Mouse (Mus musculus): ENCODE data around the gene Uhrf1. TPM values are rescaled to one million over a fixed set of nuclear protein-coding genes. Genes with fewer than 3 reads are reported as not detected.

The Uhrf1 gene
- total RNA-seq, 1 experiment: 238 TPM

DNA sequence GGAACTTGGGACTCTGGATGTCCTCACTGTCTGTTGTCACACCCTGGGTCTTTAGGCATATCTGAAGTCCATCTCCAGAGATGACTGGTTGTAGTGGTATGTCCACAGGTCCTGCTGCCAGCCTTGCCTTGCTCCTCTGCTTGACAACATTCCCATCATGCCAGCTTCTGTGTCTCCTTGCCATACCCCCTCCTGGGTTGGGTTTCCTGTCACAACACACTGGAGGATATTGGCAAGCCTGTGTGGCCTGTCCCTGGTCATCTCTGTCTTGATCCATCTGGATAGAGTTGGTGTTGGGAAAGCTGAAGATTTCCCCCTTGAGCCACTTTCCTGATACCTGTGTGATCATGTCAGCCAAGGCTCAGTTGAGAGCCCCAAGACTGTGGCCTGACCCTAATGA is 37.6 kb downstream of the Uhrf1 start:
- H3K9me3 ChIP-seq (ENCODE audit: control insufficient read depth, insufficient read depth, low read depth, low read length): no peaks in the 10 kb centered on the region
- in situ Hi-C loops (cut with MboI; ENCODE audit: low sequenced_read_pairs in 2 of 2, unreplicated experiment in 2 of 2): no loop called here
- no peak overlapping the region for H3K9ac ChIP-seq (ENCODE audit: insufficient read depth, low read depth, low read length, poor library complexity, severe bottlenecking)
- no peak overlapping the region for H3K27ac ChIP-seq (ENCODE audit: insufficient read depth, low read depth, low read length, poor library complexity, severe bottlenecking)
- H3K4me1 ChIP-seq (ENCODE audit: control insufficient read depth in 2 of 2, insufficient read depth in 2 of 2, low read length in 2 of 2, poor library complexity in 1 of 2): no peaks in the 10 kb centered on the region; a peak in 1 of 4 replicates
- no peak for DNase-seq (ENCODE audit: low read depth, low spot score)
- H3K4me3 ChIP-seq (ENCODE audit: insufficient read depth in 1 of 2, low read depth in 1 of 2, low read length in 2 of 2, poor library complexity in 1 of 2, severe bottlenecking in 1 of 2): no peak overlapping the region
- H3K36me3 ChIP-seq (ENCODE audit: control insufficient read depth, insufficient read depth, low read length, poor library complexity, severe bottlenecking): no peaks in the 10 kb centered on the region
- TF ChIP-seq MAFK (IDR thresholded peaks at IDR 0.05; ENCODE audit: insufficient read depth, low read depth, low read length) (no peak), ZNF384 (IDR thresholded peaks at IDR 0.05; ENCODE audit: low read depth, low read length) (no peak), ZC3H11A (IDR thresholded peaks at IDR 0.05; ENCODE audit: borderline replicate concordance, low read depth, low read length) (no peak), CHD2 (IDR thresholded peaks at IDR 0.05; ENCODE audit: low read depth, low read length) (no peak), HCFC1 (IDR thresholded peaks at IDR 0.05; ENCODE audit: borderline replicate concordance, insufficient read depth, low read length) (no peak)

DNA sequence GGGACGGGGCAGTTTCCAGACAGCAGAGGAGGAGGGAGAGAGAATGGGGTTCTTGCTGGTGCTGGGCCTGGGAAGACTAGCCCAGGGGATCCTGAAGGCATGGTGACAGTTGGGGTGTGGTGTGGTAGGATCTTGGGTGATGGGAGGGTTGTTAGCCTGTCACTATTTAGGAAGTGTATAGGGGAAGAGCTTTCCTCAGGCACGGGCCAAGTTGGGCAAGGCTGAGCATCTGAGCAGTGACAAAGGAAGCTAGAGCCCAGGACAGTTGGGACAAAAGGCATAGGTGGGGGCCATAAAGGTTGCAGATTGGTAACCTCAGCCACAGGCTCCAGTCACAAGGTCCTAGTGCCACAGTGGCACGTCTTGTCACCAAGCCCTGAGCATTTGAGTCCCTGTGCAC is 40.3 kb downstream of the Uhrf1 start:
- in situ Hi-C loops (cut with MboI; ENCODE audit: low sequenced_read_pairs in 2 of 2, unreplicated experiment in 2 of 2): no loop called here

DNA sequence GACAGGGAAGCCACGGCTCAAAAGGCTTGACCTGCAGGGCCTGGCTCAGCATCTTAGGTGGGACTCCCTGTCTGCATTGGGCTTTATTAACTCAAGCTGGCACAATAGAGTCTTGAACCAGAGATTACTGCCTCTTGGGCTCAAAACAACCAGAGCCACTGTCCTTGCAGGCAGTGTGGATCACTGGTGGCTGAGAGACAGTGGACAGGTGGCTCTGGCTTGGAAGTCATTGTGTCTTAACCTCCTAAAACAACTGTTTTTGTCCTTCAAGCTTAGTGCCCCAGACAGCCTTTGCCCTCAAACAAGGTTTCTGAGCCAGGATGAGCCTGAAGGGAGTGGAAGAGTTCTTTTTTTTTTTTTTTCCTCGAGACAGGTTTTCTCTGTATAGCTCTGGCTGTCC is 42.2 kb downstream of the Uhrf1 start:
- Histone ChIP-seq H3K36me3 (ENCODE audit: control insufficient read depth, insufficient read depth, low read length, poor library complexity, severe bottlenecking) (no peaks in the 10 kb centered on the region; the same call in 1 of the 2 replicates), H3K4me1 (ENCODE audit: control insufficient read depth in 2 of 2, insufficient read depth in 2 of 2, low read length in 2 of 2, poor library complexity in 1 of 2) (peaks cover 0 to 9% of the 10 kb centered on the region in 2 experiments; a peak in 1 of 4 replicates), H3K27ac (ENCODE audit: insufficient read depth, low read depth, low read length, poor library complexity, severe bottlenecking) (no peak overlapping the region), H3K4me3 (ENCODE audit: insufficient read depth in 1 of 2, low read depth in 1 of 2, low read length in 2 of 2, poor library complexity in 1 of 2, severe bottlenecking in 1 of 2) (no peak overlapping the region), H3K9ac (ENCODE audit: insufficient read depth, low read depth, low read length, poor library complexity, severe bottlenecking) (no peak overlapping the region), H3K9me3 (ENCODE audit: control insufficient read depth, insufficient read depth, low read depth, low read length) (no peaks in the 10 kb centered on the region)
- in situ Hi-C loops (cut with MboI; ENCODE audit: low sequenced_read_pairs in 2 of 2, unreplicated experiment in 2 of 2): no loop called here
- DNase-seq (ENCODE audit: low read depth, low spot score): no peak
- TF ChIP-seq ZNF384 (IDR thresholded peaks at IDR 0.05; ENCODE audit: low read depth, low read length) (no peak), ZC3H11A (IDR thresholded peaks at IDR 0.05; ENCODE audit: borderline replicate concordance, low read depth, low read length) (no peak), MAFK (IDR thresholded peaks at IDR 0.05; ENCODE audit: insufficient read depth, low read depth, low read length) (no peak), HCFC1 (IDR thresholded peaks at IDR 0.05; ENCODE audit: borderline replicate concordance, insufficient read depth, low read length) (no peak), CHD2 (IDR thresholded peaks at IDR 0.05; ENCODE audit: low read depth, low read length) (no peak)

More for the DNA sequence above, 40.3 kb downstream of the Uhrf1 start:
- TF ChIP-seq MAFK (IDR thresholded peaks at IDR 0.05; ENCODE audit: insufficient read depth, low read depth, low read length): no peak
- TF ChIP-seq CHD2 (IDR thresholded peaks at IDR 0.05; ENCODE audit: low read depth, low read length): no peak
- TF ChIP-seq ZC3H11A (IDR thresholded peaks at IDR 0.05; ENCODE audit: borderline replicate concordance, low read depth, low read length): no peak
- no peak for TF ChIP-seq HCFC1 (IDR thresholded peaks at IDR 0.05; ENCODE audit: borderline replicate concordance, insufficient read depth, low read length)
- TF ChIP-seq ZNF384 (IDR thresholded peaks at IDR 0.05; ENCODE audit: low read depth, low read length): no peak
- H3K4me3 ChIP-seq (ENCODE audit: insufficient read depth in 1 of 2, low read depth in 1 of 2, low read length in 2 of 2, poor library complexity in 1 of 2, severe bottlenecking in 1 of 2): no peak overlapping the region
- H3K9ac ChIP-seq (ENCODE audit: insufficient read depth, low read depth, low read length, poor library complexity, severe bottlenecking): no peak overlapping the region
- peaks cover 0 to 7% of the 10 kb centered on the region in 2 experiments; a peak in 1 of 4 replicates for H3K4me1 ChIP-seq (ENCODE audit: control insufficient read depth in 2 of 2, insufficient read depth in 2 of 2, low read length in 2 of 2, poor library complexity in 1 of 2)
- no peaks in the 10 kb centered on the region for H3K9me3 ChIP-seq (ENCODE audit: control insufficient read depth, insufficient read depth, low read depth, low read length)
- DNase-seq (ENCODE audit: low read depth, low spot score): no peak
- H3K36me3 ChIP-seq (ENCODE audit: control insufficient read depth, insufficient read depth, low read length, poor library complexity, severe bottlenecking): no peaks in the 10 kb centered on the region
- no peak overlapping the region for H3K27ac ChIP-seq (ENCODE audit: insufficient read depth, low read depth, low read length, poor library complexity, severe bottlenecking)

DNA sequence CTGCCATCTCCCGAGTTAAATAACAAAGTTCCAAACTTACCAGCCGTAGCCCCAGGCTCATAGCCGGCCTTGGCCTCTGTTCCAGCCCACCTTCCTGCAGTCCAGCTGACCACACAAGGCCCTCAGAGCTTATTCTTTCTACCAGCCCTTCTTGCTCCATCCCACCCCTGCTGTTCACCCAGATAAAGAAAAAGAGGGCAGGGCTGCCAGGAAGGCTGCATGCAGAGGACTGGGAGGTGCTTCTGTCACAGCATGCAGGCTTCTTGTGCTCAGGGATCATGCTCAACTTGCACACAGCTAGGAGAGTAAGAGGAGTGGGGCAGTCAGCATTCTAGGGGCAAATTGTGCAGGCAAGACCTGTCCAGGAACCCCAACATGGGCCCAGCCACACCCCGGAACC is 45.0 kb downstream of the Uhrf1 start:
- Histone ChIP-seq H3K4me3 (ENCODE audit: insufficient read depth in 1 of 2, low read depth in 1 of 2, low read length in 2 of 2, poor library complexity in 1 of 2, severe bottlenecking in 1 of 2) (no peak overlapping the region), H3K9ac (ENCODE audit: insufficient read depth, low read depth, low read length, poor library complexity, severe bottlenecking) (no peak overlapping the region), H3K9me3 (ENCODE audit: control insufficient read depth, insufficient read depth, low read depth, low read length) (no peaks in the 10 kb centered on the region), H3K36me3 (ENCODE audit: control insufficient read depth, insufficient read depth, low read length, poor library complexity, severe bottlenecking) (peaks cover 9% of the 10 kb centered on the region; the same call in 1 of the 2 replicates), H3K27ac (ENCODE audit: insufficient read depth, low read depth, low read length, poor library complexity, severe bottlenecking) (no peak overlapping the region), H3K4me1 (ENCODE audit: control insufficient read depth in 2 of 2, insufficient read depth in 2 of 2, low read length in 2 of 2, poor library complexity in 1 of 2) (peaks cover 0 to 9% of the 10 kb centered on the region in 2 experiments; a peak in 1 of 4 replicates)
- no peak for DNase-seq (ENCODE audit: low read depth, low spot score)
- TF ChIP-seq HCFC1 (IDR thresholded peaks at IDR 0.05; ENCODE audit: borderline replicate concordance, insufficient read depth, low read length) (no peak), MAFK (IDR thresholded peaks at IDR 0.05; ENCODE audit: insufficient read depth, low read depth, low read length) (no peak), ZC3H11A (IDR thresholded peaks at IDR 0.05; ENCODE audit: borderline replicate concordance, low read depth, low read length) (no peak)
- in situ Hi-C loops (cut with MboI; ENCODE audit: low sequenced_read_pairs in 2 of 2, unreplicated experiment in 2 of 2): no loop called here

DNA sequence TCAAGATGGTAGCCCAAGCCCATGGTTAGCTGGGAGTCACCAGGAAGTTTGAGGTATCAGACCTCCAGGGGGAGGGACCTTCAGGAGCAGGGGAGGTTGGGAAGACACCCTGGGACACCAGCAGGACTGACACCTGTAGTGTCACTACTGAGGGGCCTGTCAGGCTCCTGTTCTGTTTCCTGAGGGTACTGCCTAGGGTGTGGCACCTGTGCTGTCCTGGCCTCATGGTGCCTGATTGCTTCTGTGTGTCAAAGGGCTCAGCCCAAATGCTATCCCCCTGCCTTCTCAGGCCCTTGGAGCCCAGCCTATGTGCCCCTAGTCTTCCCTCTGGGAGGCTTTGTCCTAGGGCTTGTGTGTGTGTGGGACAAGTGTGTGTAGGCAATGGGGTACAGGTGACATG is 45.5 kb downstream of the Uhrf1 start:
- H3K36me3 ChIP-seq (ENCODE audit: control insufficient read depth, insufficient read depth, low read length, poor library complexity, severe bottlenecking): peaks cover 12% of the 10 kb centered on the region; the same call in 1 of the 2 replicates
- no peaks in the 10 kb centered on the region for H3K9me3 ChIP-seq (ENCODE audit: control insufficient read depth, insufficient read depth, low read depth, low read length)
- H3K9ac ChIP-seq (ENCODE audit: insufficient read depth, low read depth, low read length, poor library complexity, severe bottlenecking): no peak overlapping the region
- in situ Hi-C loops (cut with MboI; ENCODE audit: low sequenced_read_pairs in 2 of 2, unreplicated experiment in 2 of 2): no loop called here
- no peak overlapping the region for H3K27ac ChIP-seq (ENCODE audit: insufficient read depth, low read depth, low read length, poor library complexity, severe bottlenecking)
- H3K4me3 ChIP-seq (ENCODE audit: insufficient read depth in 1 of 2, low read depth in 1 of 2, low read length in 2 of 2, poor library complexity in 1 of 2, severe bottlenecking in 1 of 2): no peak overlapping the region
- DNase-seq (ENCODE audit: low read depth, low spot score): no peak
- no peak for TF ChIP-seq CHD2 (IDR thresholded peaks at IDR 0.05; ENCODE audit: low read depth, low read length)
- TF ChIP-seq ZNF384 (IDR thresholded peaks at IDR 0.05; ENCODE audit: low read depth, low read length): no peak
- no peak for TF ChIP-seq HCFC1 (IDR thresholded peaks at IDR 0.05; ENCODE audit: borderline replicate concordance, insufficient read depth, low read length)
- no peak for TF ChIP-seq MAFK (IDR thresholded peaks at IDR 0.05; ENCODE audit: insufficient read depth, low read depth, low read length)
- no peak for TF ChIP-seq ZC3H11A (IDR thresholded peaks at IDR 0.05; ENCODE audit: borderline replicate concordance, low read depth, low read length)
- H3K4me1 ChIP-seq (ENCODE audit: control insufficient read depth in 2 of 2, insufficient read depth in 2 of 2, low read length in 2 of 2, poor library complexity in 1 of 2): peaks cover 0 to 9% of the 10 kb centered on the region in 2 experiments; a peak in 1 of 4 replicates

Data from ES-E14 (cell line).